Mouse (Mus musculus) G1E-ER4 (cell line): ENCODE measurements around the gene Abcc12. TPM values are rescaled to one million over a fixed set of nuclear protein-coding genes. Genes with fewer than 3 reads are reported as not detected.

Experiments used
- GATA1 ChIP-seq: IDR thresholded peaks from one replicate; pipeline ENCODE4 v1.8.0; 2012; ENCODE audit warnings: low read length, inconsistent platforms
- polyA plus RNA-seq: library from polyadenylated mRNA; stranded (reverse); fragments of >175 nt; gene quantifications from 2 replicates; pipeline ENCODE4 v1.2.3, GENCODE M21; 2012

The Abcc12 gene
- polyA plus RNA-seq = not detected in 2 replicates

- TF ChIP-seq GATA1 = no peak
Measured at GRCm38 (mm10) chr8:86580458-86580857, at the start of gene Abcc12. Abcc12 (minus strand) TSS chr8:86580686.

- TF ChIP-seq GATA1 = no peak
Measured at GRCm38 (mm10) chr8:86630212-86630611, 49.7 kb upstream of the Abcc12 start.

- TF ChIP-seq GATA1 = no peak
Measured at GRCm38 (mm10) chr8:86624915-86625314, 44.4 kb upstream of the Abcc12 start.

GRCm38 (mm10) chr8:86623911-86624731 lies 43.6 kb upstream of the Abcc12 start, which contains the start of gene Lonp2:
Lonp2 (plus strand) TSS chr8:86624043.
- TF ChIP-seq GATA1 = no peak

GRCm38 (mm10) chr8:86623551-86623910 lies 43.0 kb upstream of the Abcc12 start:
- no peak for TF ChIP-seq GATA1

- TF ChIP-seq GATA1 = peak; percentile 83
Measured at GRCm38 (mm10) chr8:86617759-86618387, 37.4 kb upstream of the Abcc12 start.

GRCm38 (mm10) chr8:86615095-86615769 lies 34.7 kb upstream of the Abcc12 start:
- TF ChIP-seq GATA1 = no peak

- no peak for TF ChIP-seq GATA1
Measured at GRCm38 (mm10) chr8:86613798-86614197, 33.3 kb upstream of the Abcc12 start.

- TF ChIP-seq GATA1 = no peak
Measured at GRCm38 (mm10) chr8:86604676-86605075, 24.2 kb upstream of the Abcc12 start.

- TF ChIP-seq GATA1 = no peak
Measured at GRCm38 (mm10) chr8:86603174-86603573, 22.7 kb upstream of the Abcc12 start.

GRCm38 (mm10) chr8:86600311-86600710 lies 19.8 kb upstream of the Abcc12 start:
- TF ChIP-seq GATA1 = no peak

GRCm38 (mm10) chr8:86599299-86599698 lies 18.8 kb upstream of the Abcc12 start:
- no peak for TF ChIP-seq GATA1

GRCm38 (mm10) chr8:86597681-86598080 lies 17.2 kb upstream of the Abcc12 start:
- no peak for TF ChIP-seq GATA1

- TF ChIP-seq GATA1 = no peak
Measured at GRCm38 (mm10) chr8:86595671-86596070, 15.2 kb upstream of the Abcc12 start.

GRCm38 (mm10) chr8:86594159-86594796 lies 13.8 kb upstream of the Abcc12 start:
- no peak for TF ChIP-seq GATA1

- no peak for TF ChIP-seq GATA1
Measured at GRCm38 (mm10) chr8:86593099-86593498, 12.6 kb upstream of the Abcc12 start.
